In genomic region chr2:31220844-31221243, GRCm38 (mm10) we compare ENCODE assay signal across 23 mouse cellular contexts. TPM values are rescaled to one million over a fixed set of nuclear protein-coding genes. Genes with fewer than 3 reads are reported as not detected.
"Had no signal": no experiment of that assay in that cellular context is flagged by ENCODE, and none has a peak within 500 bp of the region (broad histone marks: within the 10 kb centered on the region; RNA-seq: fewer than 3 reads in every experiment).

No protein-coding gene starts in this region.

- H3K4me3 ChIP-seq: liver, embryonic 13.5 days; liver, embryonic 15.5 days; lung, embryonic 15.5 days; midbrain, embryonic 12.5 days; neural tube, embryonic 13.5 days; neural tube, embryonic 15.5 days had no signal

- H3K36me3 ChIP-seq: liver, embryonic 15.5 days; lung, embryonic 15.5 days; neural tube, embryonic 15.5 days had no signal

- H3K9ac ChIP-seq: liver, embryonic 13.5 days; liver, embryonic 15.5 days; liver, postnatal 0 days; lung, embryonic 15.5 days; midbrain, embryonic 12.5 days; neural tube, embryonic 13.5 days; neural tube, embryonic 15.5 days had no signal

- H3K27me3 ChIP-seq: liver, embryonic 13.5 days; liver, embryonic 15.5 days; lung, embryonic 15.5 days; midbrain, embryonic 12.5 days; neural tube, embryonic 13.5 days; neural tube, embryonic 15.5 days had no signal

- H3K4me1 ChIP-seq: liver, embryonic 13.5 days; liver, embryonic 15.5 days; midbrain, embryonic 12.5 days; neural tube, embryonic 13.5 days; neural tube, embryonic 15.5 days had no signal

- ATAC-seq: liver, postnatal 0 days; lung, postnatal 0 days; midbrain, embryonic 16.5 days had no signal

- H3K9me3 ChIP-seq: liver, embryonic 13.5 days; liver, embryonic 15.5 days; midbrain, embryonic 12.5 days; neural tube, embryonic 13.5 days; neural tube, embryonic 15.5 days had no signal

- DNase-seq: liver, embryonic 13.5 days; liver, postnatal 0 days; lung, adult 2 months; lung, postnatal 14 days; lung, postnatal 36 days; midbrain, embryonic 14.5 days; retina, postnatal 1 day; right cerebral cortex, adult 18-20 months; right cerebral cortex, postnatal 25 days; right cerebral cortex, postnatal 4 days; spleen, adult 18-20 months; thymus, adult 18-20 months; thymus, postnatal 14 days; thymus, postnatal 36 days had no signal

- H3K4me2 ChIP-seq: liver, embryonic 13.5 days; liver, embryonic 15.5 days; lung, embryonic 15.5 days; midbrain, embryonic 12.5 days; neural tube, embryonic 13.5 days; neural tube, embryonic 15.5 days had no signal

- H3K27ac ChIP-seq: liver, embryonic 13.5 days; liver, embryonic 15.5 days; lung, embryonic 15.5 days; macrophage; midbrain, embryonic 12.5 days; neural tube, embryonic 13.5 days; neural tube, embryonic 15.5 days had no signal

RNA-seq across cellular contexts. Expression of gene Ncs1, which starts 24.8 kb away (rescaled TPM):
- total RNA-seq: monocyte, adult 5-6 weeks had no signal
